Mouse (Mus musculus) ES-Bruce4 (cell line): ENCODE measurements around the gene Nes.

ENCODE experiments used
- CTCF ChIP-seq: IDR thresholded peaks from one replicate; pipeline ENCODE4 v1.8.1; 2011; ENCODE audit warnings: low read depth, low read length
- POLR2A ChIP-seq: IDR thresholded peaks from one replicate; pipeline ENCODE4 v1.8.1; 2011; ENCODE audit warnings: low read length; ENCODE audit not compliant: insufficient read depth

GRCm38 (mm10) chr3:87935201-87935600 is 35.7 kb upstream of the Nes start:
- no peak for TF ChIP-seq CTCF
- TF ChIP-seq POLR2A: no peak
